9 mouse cellular contexts compared by ENCODE assay signal in genomic region chr6:100705366-100705811, GRCm38 (mm10). TPM values are rescaled to one million over a fixed set of nuclear protein-coding genes. Genes with fewer than 3 reads are reported as not detected.
DNase-seq lines count a peak whose midpoint lies in the region; ATAC-seq and TF ChIP-seq lines count a peak whose summit lies in the region.
"Had no signal": no experiment of that assay in that cellular context is flagged by ENCODE, and none has a peak within 500 bp of the region (broad histone marks: within the 10 kb centered on the region; RNA-seq: fewer than 3 reads in every experiment).

No protein-coding gene starts in this region.

- no peaks in the 10 kb centered on the region for H3K9me3 ChIP-seq in lung, embryonic 15.5 days
- H3K9me3 ChIP-seq in forebrain, embryonic 12.5 days, result no peaks in the 10 kb centered on the region
- no peaks in the 10 kb centered on the region for H3K9me3 ChIP-seq in limb, embryonic 10.5 days (replicated peaks)

- H3K36me3 ChIP-seq in lung, embryonic 15.5 days, result no peaks in the 10 kb centered on the region
- H3K36me3 ChIP-seq in forebrain, embryonic 12.5 days (replicated peaks), result no peaks in the 10 kb centered on the region
- no peaks in the 10 kb centered on the region for H3K36me3 ChIP-seq in limb, embryonic 10.5 days
- no peaks in the 10 kb centered on the region for H3K36me3 ChIP-seq in small intestine, adult 2 months (ENCODE audit: control insufficient read depth, insufficient read depth, low read length)

- WGBS in lung, embryonic 15.5 days, result 1% methylated on average over 15 of the region's 15 CpGs
- WGBS in forebrain, embryonic 12.5 days, result 1% methylated on average over 15 of the region's 15 CpGs
- 2% methylated on average over 15 of the region's 15 CpGs for WGBS in limb, embryonic 10.5 days
- WGBS in small intestine, adult 2 months, result 1% methylated on average over 15 of the region's 15 CpGs

- H3K27ac ChIP-seq in lung, embryonic 15.5 days, result no peak overlapping the region
- H3K27ac ChIP-seq in forebrain, embryonic 12.5 days, result no peak overlapping the region
- peak overlapping the region; percentile 93 for H3K27ac ChIP-seq in limb, embryonic 10.5 days
- no peak overlapping the region for H3K27ac ChIP-seq in small intestine, adult 2 months (ENCODE audit: insufficient read depth, low read depth, low read length)

- H3K27me3 ChIP-seq in lung, embryonic 15.5 days, result peaks cover 31% of the 10 kb centered on the region
- H3K27me3 ChIP-seq in forebrain, embryonic 12.5 days, result peaks cover 43% of the 10 kb centered on the region
- H3K27me3 ChIP-seq in limb, embryonic 10.5 days (ENCODE audit: low read depth, poor library complexity, severe bottlenecking), result peaks cover 26% of the 10 kb centered on the region
- peaks cover 10% of the 10 kb centered on the region; the same call in 1 of the 2 replicates for H3K27me3 ChIP-seq in small intestine, adult 2 months (ENCODE audit: control insufficient read depth, insufficient read depth, low read length)

- H3K4me2 ChIP-seq in lung, embryonic 15.5 days, result peak overlapping the region; percentile 92
- H3K4me2 ChIP-seq in forebrain, embryonic 12.5 days, result peak overlapping the region; percentile 98

- ATAC-seq in lung, embryonic 15.5 days (ENCODE audit: borderline replicate concordance, extremely low read depth, low FRiP score, low TSS enrichment), result no peak
- no peak for ATAC-seq in forebrain, embryonic 12.5 days (ENCODE audit: low FRiP score)
- ATAC-seq in erythroblast, adult 5-6 weeks (replicated peaks; ENCODE audit: low FRiP score, poor library complexity, severe bottlenecking), result no peak

- DNase-seq in lung, postnatal 25 days (ENCODE audit: low spot score), result no peak
- DNase-seq in limb, embryonic 10.5 days (ENCODE audit: low spot score), result peak; percentile 70
- no peak for DNase-seq in cerebellum, postnatal 10 days
- no peak for DNase-seq in spleen, postnatal 36 days (ENCODE audit: low spot score in 2 of 2)

- peaks cover 22% of the 10 kb centered on the region for H3K4me1 ChIP-seq in lung, embryonic 15.5 days
- peaks cover 20% of the 10 kb centered on the region for H3K4me1 ChIP-seq in forebrain, embryonic 12.5 days
- H3K4me1 ChIP-seq in limb, embryonic 10.5 days, result peaks cover 31% of the 10 kb centered on the region
- H3K4me1 ChIP-seq in small intestine, adult 2 months (ENCODE audit: control insufficient read depth, insufficient read depth, insufficient read length, low read length), result no peaks in the 10 kb centered on the region

- peak overlapping the region; percentile 60 for H3K4me3 ChIP-seq in lung, embryonic 15.5 days
- peak overlapping the region; percentile 69 for H3K4me3 ChIP-seq in forebrain, embryonic 12.5 days (replicated peaks)
- H3K4me3 ChIP-seq in limb, embryonic 10.5 days, result peak overlapping the region; percentile 75
- H3K4me3 ChIP-seq in small intestine, adult 2 months (ENCODE audit: low read depth, low read length), result peak overlapping the region; percentile 51

- peak overlapping the region; percentile 44 for H3K9ac ChIP-seq in lung, embryonic 15.5 days
- H3K9ac ChIP-seq in forebrain, embryonic 12.5 days, result no peak overlapping the region

- no peak for TF ChIP-seq POLR2A in small intestine, adult 2 months (IDR thresholded peaks at IDR 0.05; ENCODE audit: low read depth, low read length)

- no peak for TF ChIP-seq CTCF in small intestine, adult 2 months (IDR thresholded peaks at IDR 0.05; ENCODE audit: extremely low read depth, insufficient read length, insufficient replicate concordance, low read depth, low read length)

RNA-seq across cellular contexts. Expression of gene Gxylt2, which starts 0.9 kb away (rescaled TPM):
- polyA plus RNA-seq in lung, embryonic 15.5 days (2015; fragmentation: Nextera tagmentation; extraction: Ambion mirVana), result 3.9 and 4.1 TPM in 2 replicates
- polyA plus RNA-seq in forebrain, embryonic 12.5 days (2016; fragmentation: Nextera tagmentation; extraction: Ambion mirVana), result 1.8 and 3.5 TPM in 2 replicates
- polyA plus RNA-seq in limb, embryonic 10.5 days (2016; fragmentation: Nextera tagmentation; extraction: Ambion mirVana), result 2.4 and 4.4 TPM in 2 replicates
- polyA plus RNA-seq in small intestine, adult 2 months (2012; rRNA removed), result 0.10 and 0.43 TPM in 2 replicates
- not detected in 2 replicates for total RNA-seq in erythroblast, adult 5-6 weeks (2015; ENCODE audit: low replicate concordance)
- total RNA-seq in erythroblast, adult 5-6 weeks (2017; ENCODE audit: low replicate concordance), result not detected in 2 replicates
- polyA plus RNA-seq: liver, adult 2 months had no signal

RNA-seq across cellular contexts. Expression of gene Shq1, which starts 34.4 kb away (rescaled TPM):
- polyA plus RNA-seq in lung, embryonic 15.5 days (2015; fragmentation: Nextera tagmentation; extraction: Ambion mirVana), result 17.9 and 19.1 TPM in 2 replicates
- 18.0 and 18.5 TPM in 2 replicates for polyA plus RNA-seq in forebrain, embryonic 12.5 days (2016; fragmentation: Nextera tagmentation; extraction: Ambion mirVana)
- 21.8 and 22.9 TPM in 2 replicates for polyA plus RNA-seq in limb, embryonic 10.5 days (2016; fragmentation: Nextera tagmentation; extraction: Ambion mirVana)
- 1.1 and 1.8 TPM in 2 replicates for polyA plus RNA-seq in small intestine, adult 2 months (2012; rRNA removed)
- total RNA-seq in erythroblast, adult 5-6 weeks (2015; ENCODE audit: low replicate concordance), result 0.21 and 2.5 TPM in 2 replicates
- total RNA-seq in erythroblast, adult 5-6 weeks (2017; ENCODE audit: low replicate concordance), result 2.6 and 4.6 TPM in 2 replicates
